Mouse (Mus musculus) C2C12 (cell line): ENCODE results near the gene C3. TPM values are rescaled to one million over a fixed set of nuclear protein-coding genes. Genes with fewer than 3 reads are reported as not detected.

Experiments used
- H3K27me3 ChIP-seq: one replicate; pipeline ENCODE4 v1.6.1; 2011; ENCODE audit not compliant: control insufficient read depth, insufficient read depth, insufficient read length
- H3K36me3 ChIP-seq: one replicate; pipeline ENCODE4 v1.6.1; 2011; ENCODE audit not compliant: control insufficient read depth, insufficient read depth
- H3K4me3 ChIP-seq: one replicate; pipeline ENCODE4 v1.5.1; 2011; ENCODE audit warnings: mild to moderate bottlenecking, control low read depth; ENCODE audit not compliant: poor library complexity, insufficient read depth, severe bottlenecking
- H3K79me2 ChIP-seq: one replicate; pipeline ENCODE4 v1.6.1; 2011; ENCODE audit not compliant: control insufficient read depth, insufficient read depth
- H3K79me3 ChIP-seq: one replicate; pipeline ENCODE4 v1.6.1; 2011; ENCODE audit warnings: low read depth, control low read depth
- H3ac ChIP-seq: one replicate; pipeline ENCODE3; 2011; ENCODE audit warnings: low read depth; ENCODE audit not compliant: control insufficient read depth, insufficient read length
- CEBPB ChIP-seq: IDR thresholded peaks from one replicate; pipeline ENCODE4 v1.6.1; 2011; ENCODE audit warnings: low read depth, mild to moderate bottlenecking, control low read depth, moderate library complexity
- CTCF ChIP-seq: IDR thresholded peaks from one replicate; pipeline ENCODE4 v1.5.1; 2011; ENCODE audit not compliant: control insufficient read depth, insufficient read depth, insufficient read length
- FOSL1 ChIP-seq: IDR thresholded peaks from one replicate; pipeline ENCODE4 v1.8.0; 2011; ENCODE audit warnings: mild to moderate bottlenecking, low read length; ENCODE audit not compliant: poor library complexity, insufficient read depth, severe bottlenecking
- MAX ChIP-seq: IDR thresholded peaks from one replicate; pipeline ENCODE4 v1.6.1; 2011; ENCODE audit warnings: mild to moderate bottlenecking, control low read depth
- MYOD1 ChIP-seq: IDR thresholded peaks from one replicate; pipeline ENCODE4 v1.6.1; 2011; ENCODE audit warnings: low read depth; ENCODE audit not compliant: control insufficient read depth, insufficient read length
- MYOG ChIP-seq: IDR thresholded peaks from one replicate; pipeline ENCODE4 v1.6.1; 2011; ENCODE audit not compliant: control insufficient read depth, insufficient read length; ENCODE audit errors: extremely low read depth
- USF1 ChIP-seq: IDR thresholded peaks from one replicate; pipeline ENCODE4 v1.6.1; 2011; ENCODE audit warnings: low read depth, mild to moderate bottlenecking, control low read depth, moderate library complexity
- polyA plus RNA-seq: library from polyadenylated mRNA; unstranded; fragments of >200 nt; fragmentation: generic; extraction: Trizol; gene quantifications from one replicate; pipeline ENCODE4 v1.2.1, GENCODE M21; 2012; ENCODE audit warnings: missing spikeins

C3 gene
- polyA plus RNA-seq, 1 experiment: 0.01 TPM

DNA sequence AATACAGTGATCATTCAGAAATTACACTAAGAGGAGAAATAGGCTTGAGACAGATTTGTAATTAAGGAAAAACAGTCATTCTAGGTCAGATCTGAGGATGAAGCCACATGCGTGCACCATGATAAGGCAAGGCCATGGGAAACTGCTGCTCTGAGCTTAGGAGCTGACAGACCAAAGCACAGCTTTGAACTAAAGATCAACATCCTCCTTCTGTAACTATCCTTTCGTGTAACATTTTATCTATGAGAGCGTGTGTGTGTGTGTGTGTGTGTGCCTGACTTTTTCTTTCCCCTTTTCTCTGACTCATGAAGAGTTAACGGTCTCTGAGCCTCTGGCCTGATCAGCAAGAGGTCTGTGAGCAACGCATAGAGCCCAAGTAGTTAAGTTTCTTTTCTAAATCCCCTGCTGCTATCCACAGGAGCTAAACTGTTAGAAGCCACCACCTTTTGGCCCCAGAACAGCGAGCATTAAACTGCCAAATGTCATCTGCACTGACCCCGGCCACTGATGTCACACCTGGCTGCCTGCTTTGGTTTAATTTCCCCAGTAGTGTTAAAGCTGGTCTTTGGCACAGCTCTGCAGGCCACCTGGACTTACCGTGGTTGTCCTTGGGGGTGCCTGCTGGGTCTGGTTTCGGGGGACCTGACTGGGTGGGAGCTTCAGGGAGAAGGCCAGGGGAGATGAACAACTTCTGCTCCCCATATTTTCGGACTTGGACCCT, 15.9 kb upstream of the C3 start:
- no peaks in the 10 kb centered on the region for H3K79me3 ChIP-seq
- H3K27me3 ChIP-seq: no peaks in the 10 kb centered on the region
- TF ChIP-seq CTCF (no peak), MYOG (no peak), USF1 (no peak), MAX (no peak), MYOD1 (no peak), CEBPB (no peak), FOSL1 (no peak)
- H3K4me3 ChIP-seq: no peak overlapping the region
- no peak overlapping the region for H3ac ChIP-seq
- H3K36me3 ChIP-seq: peaks cover 3% of the 10 kb centered on the region
- H3K79me2 ChIP-seq: no peaks in the 10 kb centered on the region

- Histone ChIP-seq H3K27me3 (peaks cover 3% of the 10 kb centered on the region), H3K79me2 (no peaks in the 10 kb centered on the region), H3K36me3 (no peaks in the 10 kb centered on the region), H3ac (no peak overlapping the region), H3K79me3 (no peaks in the 10 kb centered on the region), H3K4me3 (no peak overlapping the region)
- TF ChIP-seq MAX (no peak), CTCF (no peak), MYOG (no peak), CEBPB (no peak), USF1 (no peak), FOSL1 (no peak), MYOD1 (no peak)
These were observed 9.2 kb upstream of the C3 start for GRCm38 (mm10) chr17:57237181-57237580.

- Histone ChIP-seq H3K79me3 (no peaks in the 10 kb centered on the region), H3K36me3 (no peaks in the 10 kb centered on the region), H3K4me3 (no peak overlapping the region), H3ac (no peak overlapping the region), H3K27me3 (peaks cover 3% of the 10 kb centered on the region), H3K79me2 (no peaks in the 10 kb centered on the region)
- TF ChIP-seq MAX (no peak), USF1 (no peak), MYOD1 (no peak), CTCF (no peak), MYOG (no peak), CEBPB (no peak), FOSL1 (no peak)
These were observed 7.9 kb upstream of the C3 start for GRCm38 (mm10) chr17:57235803-57236202.

DNA sequence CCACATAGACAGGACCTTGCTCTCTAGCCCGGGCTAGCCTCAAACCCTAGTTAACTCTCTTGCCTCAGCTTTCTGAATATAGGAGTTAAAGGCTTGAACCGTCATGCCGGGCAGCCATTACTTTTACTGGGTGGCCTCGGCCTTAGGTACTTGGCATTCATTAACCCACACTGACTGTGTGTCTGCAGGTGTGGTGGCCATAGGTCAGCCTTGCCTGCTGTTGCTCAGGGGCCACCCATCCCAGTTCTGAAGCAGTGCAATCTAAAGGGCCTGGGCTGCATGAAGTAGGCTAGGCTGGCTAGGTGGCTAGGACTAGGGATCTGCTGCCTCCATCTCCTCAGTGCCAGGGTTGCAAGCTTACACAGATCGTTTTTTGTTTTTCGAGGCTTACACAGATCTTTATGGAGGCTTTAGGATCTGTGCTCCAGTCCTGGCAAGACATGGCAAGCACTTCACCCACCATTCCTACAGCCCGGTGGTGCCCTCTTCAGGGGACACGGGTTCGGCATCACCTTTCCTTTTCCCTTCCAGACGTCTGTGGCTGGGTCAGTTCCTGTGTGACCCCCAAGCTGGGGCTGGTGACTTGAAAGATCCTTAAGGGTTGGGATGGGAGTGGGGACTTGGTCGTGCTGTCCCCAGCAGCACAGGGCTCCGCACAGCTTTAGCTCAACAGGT, 6.5 kb upstream of the C3 start:
- Histone ChIP-seq H3K79me2 (no peaks in the 10 kb centered on the region), H3K27me3 (peaks cover 3% of the 10 kb centered on the region), H3K4me3 (no peak overlapping the region), H3K36me3 (no peaks in the 10 kb centered on the region), H3ac (no peak overlapping the region), H3K79me3 (no peaks in the 10 kb centered on the region)
- TF ChIP-seq MAX (no peak), FOSL1 (no peak), CEBPB (no peak), CTCF (no peak), MYOD1 (no peak), MYOG (no peak)

- TF ChIP-seq CEBPB (no peak), USF1 (no peak), MYOG (no peak), CTCF (no peak), FOSL1 (no peak), MAX (no peak), MYOD1 (no peak)
- H3ac ChIP-seq: no peak overlapping the region
- H3K36me3 ChIP-seq: no peaks in the 10 kb centered on the region
- H3K4me3 ChIP-seq: no peak overlapping the region
- H3K79me3 ChIP-seq: no peaks in the 10 kb centered on the region
- no peaks in the 10 kb centered on the region for H3K79me2 ChIP-seq
- H3K27me3 ChIP-seq: peaks cover 3% of the 10 kb centered on the region
These were observed 5.1 kb upstream of the C3 start for GRCm38 (mm10) chr17:57233038-57233437.

DNA sequence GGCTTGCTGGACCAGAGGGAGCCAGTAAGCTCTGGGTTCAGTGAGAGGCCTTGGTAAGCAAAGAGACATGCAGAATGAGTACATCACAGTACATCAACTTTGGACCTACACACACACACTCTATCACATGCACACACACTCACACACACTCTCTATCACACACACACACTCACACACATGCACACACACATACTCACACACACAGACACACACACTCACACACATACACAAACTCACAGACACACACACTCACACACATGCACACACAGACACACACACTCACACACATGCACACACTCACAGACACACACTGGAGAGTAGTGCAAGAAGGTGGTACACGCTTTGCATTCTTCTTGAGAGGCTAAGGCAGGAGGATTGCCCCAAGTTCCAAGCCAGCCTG, 4.3 kb upstream of the C3 start:
- TF ChIP-seq USF1: no peak
- TF ChIP-seq CTCF: no peak
- TF ChIP-seq CEBPB: no peak
- no peak for TF ChIP-seq MYOD1
- TF ChIP-seq MYOG: no peak
- no peak for TF ChIP-seq MAX
- no peak for TF ChIP-seq FOSL1
- H3K4me3 ChIP-seq: no peak overlapping the region

More for the DNA sequence above, 4.3 kb upstream of the C3 start:
- no peaks in the 10 kb centered on the region for H3K36me3 ChIP-seq
- no peak overlapping the region for H3ac ChIP-seq
- H3K27me3 ChIP-seq: peaks cover 3% of the 10 kb centered on the region
- no peaks in the 10 kb centered on the region for H3K79me2 ChIP-seq
- no peaks in the 10 kb centered on the region for H3K79me3 ChIP-seq
